ENCODE assay signal across 16 mouse cellular contexts in the genomic region with DNA sequence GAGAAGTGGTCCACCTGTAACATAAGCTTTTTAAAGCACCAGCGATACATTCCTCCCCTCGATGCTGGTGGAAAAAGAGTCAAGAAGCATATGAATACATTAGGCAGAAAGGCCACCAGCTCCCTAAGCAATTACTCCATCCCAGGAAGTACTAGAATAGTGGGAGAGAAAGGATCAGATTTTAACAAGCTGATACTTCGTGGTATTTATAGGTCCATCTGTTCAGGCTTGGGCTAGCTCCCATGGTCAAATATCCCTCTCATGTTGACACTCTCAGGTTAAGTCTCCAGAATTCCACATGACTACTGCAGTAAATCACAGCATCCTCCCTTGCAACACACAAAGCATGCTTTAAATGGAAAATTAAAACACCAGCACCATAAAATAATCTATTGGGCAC.
"Had no signal": no experiment of that assay in that cellular context is flagged by ENCODE, and none has a peak within 500 bp of the region (broad histone marks: within the 10 kb centered on the region; RNA-seq: fewer than 3 reads in every experiment).

No protein-coding gene starts in this region.

- H3K9me3 ChIP-seq: midbrain, embryonic 15.5 days had no signal

- H3K36me3 ChIP-seq: midbrain, embryonic 12.5 days; midbrain, embryonic 15.5 days had no signal

- H3K27me3 ChIP-seq: midbrain, embryonic 12.5 days; midbrain, embryonic 15.5 days had no signal

- H3K9ac ChIP-seq: liver, embryonic 14.5 days; liver, postnatal 0 days; lung, embryonic 14.5 days; midbrain, embryonic 12.5 days; midbrain, embryonic 15.5 days had no signal

- H3K4me3 ChIP-seq: midbrain, embryonic 12.5 days; midbrain, embryonic 15.5 days had no signal

- DNase-seq: kidney, adult 9 months; kidney, postnatal 36 days; layer of hippocampus, adult 9-11 months; liver, postnatal 0 days; right cerebral cortex, adult 18-20 months; right cerebral cortex, postnatal 25 days; thymus, adult 18-20 months; thymus, postnatal 4 days had no signal

- H3K4me2 ChIP-seq: liver, embryonic 11.5 days; lung, embryonic 14.5 days; midbrain, embryonic 12.5 days; midbrain, embryonic 15.5 days had no signal

- H3K4me1 ChIP-seq: midbrain, embryonic 12.5 days; midbrain, embryonic 15.5 days had no signal

- H3K27ac ChIP-seq: liver, embryonic 14.5 days; macrophage; midbrain, embryonic 12.5 days; midbrain, embryonic 15.5 days had no signal

- ATAC-seq: intestine, postnatal 0 days; liver, postnatal 0 days; lung, postnatal 0 days; midbrain, embryonic 15.5 days had no signal
